Mouse (Mus musculus) spleen, embryonic (tissue): ENCODE measurements around the gene Col2a1.

Source experiments
- CTCF ChIA-PET: fragments of 350-600 bp; sonication (Branson Sonifier 250); formaldehyde crosslinking; loops from one replicate; lab custom pipeline; 2022; lab: Charles Lee

Col2a1 gene

GRCm38 (mm10) chr15:98002991-98003821 is 1.3 kb downstream of the Col2a1 start:
- CTCF ChIA-PET, result no interaction called here

GRCm38 (mm10) chr15:98002113-98002990 is 2.1 kb downstream of the Col2a1 start:
- CTCF ChIA-PET, result interaction anchor here (0.6 kb wide), 1 partner anchor 1658 kb away, joined by 7 read pairs; no protein-coding TSS in a partner anchor

GRCm38 (mm10) chr15:98001321-98002112 is 3.0 kb downstream of the Col2a1 start:
- CTCF ChIA-PET, result no interaction called here

- CTCF ChIA-PET, result no interaction called here
Measured at GRCm38 (mm10) chr15:97999991-98000390, 4.5 kb downstream of the Col2a1 start.

- CTCF ChIA-PET, result no interaction called here
Measured at GRCm38 (mm10) chr15:97999546-97999945, 4.9 kb downstream of the Col2a1 start.

GRCm38 (mm10) chr15:97996716-97997256 is 7.7 kb downstream of the Col2a1 start:
- CTCF ChIA-PET, result no interaction called here

- CTCF ChIA-PET, result no interaction called here
Measured at GRCm38 (mm10) chr15:97992712-97993286, 11.7 kb downstream of the Col2a1 start.

GRCm38 (mm10) chr15:97992027-97992711 is 12.3 kb downstream of the Col2a1 start:
- CTCF ChIA-PET, result no interaction called here

- CTCF ChIA-PET, result no interaction called here
Measured at GRCm38 (mm10) chr15:97991285-97991895, 13.1 kb downstream of the Col2a1 start.

- CTCF ChIA-PET, result no interaction called here
Measured at GRCm38 (mm10) chr15:97990721-97991120, 13.8 kb downstream of the Col2a1 start.

- CTCF ChIA-PET, result no interaction called here
Measured at GRCm38 (mm10) chr15:97990124-97990523, 14.4 kb downstream of the Col2a1 start.

- CTCF ChIA-PET, result no interaction called here
Measured at GRCm38 (mm10) chr15:97989544-97989943, 15.0 kb downstream of the Col2a1 start.

- CTCF ChIA-PET, result no interaction called here
Measured at GRCm38 (mm10) chr15:97981560-97981959, 22.9 kb downstream of the Col2a1 start.

GRCm38 (mm10) chr15:97973248-97974005 is 31.1 kb downstream of the Col2a1 start:
- CTCF ChIA-PET, result no interaction called here

GRCm38 (mm10) chr15:97972580-97972979 is 31.9 kb downstream of the Col2a1 start:
- CTCF ChIA-PET, result no interaction called here

GRCm38 (mm10) chr15:97970299-97970698 is 34.2 kb downstream of the Col2a1 start:
- CTCF ChIA-PET, result interaction anchor here (0.6 kb wide), 1 partner anchor 738 kb away, joined by 11 read pairs; the partner anchor contains the start of gene Ccdc65

GRCm38 (mm10) chr15:97965311-97966045 is 39.0 kb downstream of the Col2a1 start:
- CTCF ChIA-PET, result no interaction called here

GRCm38 (mm10) chr15:97964836-97965187 is 39.7 kb downstream of the Col2a1 start:
- CTCF ChIA-PET, result no interaction called here
